Mouse (Mus musculus) G1E (cell line): ENCODE measurements around the gene Ttc3. TPM values are rescaled to one million over a fixed set of nuclear protein-coding genes. Genes with fewer than 3 reads are reported as not detected.

Source experiments
- ATAC-seq: 2 replicates; pipeline ENCODE4 v1.8.0; 2016; ENCODE audit warnings: mild to moderate bottlenecking; ENCODE audit not compliant: insufficient number of reproducible peaks, poor library complexity, low FRiP score, severe bottlenecking; ENCODE audit errors: extremely low read depth
- DNase-seq: peaks from one replicate; pipeline ENCODE4 v3.0.0; 2012; ENCODE audit warnings: low spot score
- H3K27me3 ChIP-seq: 2 replicates; pipeline ENCODE4 v1.6.1; 2012; ENCODE audit warnings: mild to moderate bottlenecking, low read length, inconsistent platforms; ENCODE audit not compliant: insufficient read depth
- H3K36me3 ChIP-seq: replicated peaks from 2 replicates; pipeline ENCODE3; 2012; ENCODE audit warnings: mild to moderate bottlenecking, inconsistent platforms
- H3K4me1 ChIP-seq: 2 replicates; pipeline ENCODE4 v1.6.1; 2012; ENCODE audit warnings: low read depth, low read length, inconsistent platforms, mixed read lengths; ENCODE audit not compliant: insufficient read depth
- H3K4me3 ChIP-seq: 2 replicates; pipeline ENCODE4 v1.5.1; 2012; ENCODE audit warnings: low read depth, mild to moderate bottlenecking, inconsistent platforms, low read length, moderate library complexity, mixed read lengths
- H3K9me3 ChIP-seq: replicated peaks from 2 replicates; pipeline ENCODE4 v1.6.1; 2012; ENCODE audit warnings: inconsistent platforms
- CTCF ChIP-seq: IDR thresholded peaks from 2 replicates; pipeline ENCODE4 v1.5.1; 2012; ENCODE audit warnings: low read depth, low read length, inconsistent platforms, mixed read lengths
- GATA1 ChIP-seq: IDR thresholded peaks from 2 replicates; pipeline ENCODE4 v1.6.1; 2012; ENCODE audit warnings: borderline replicate concordance, low read length, inconsistent platforms, mixed read lengths
- GATA2 ChIP-seq: IDR thresholded peaks from 2 replicates; pipeline ENCODE4 v1.6.1; 2012; ENCODE audit warnings: low read depth, low read length, inconsistent platforms, borderline replicate concordance
- POLR2AphosphoS5 ChIP-seq: IDR thresholded peaks from 2 replicates; pipeline ENCODE4 v1.6.1; 2012; ENCODE audit warnings: low read depth, low read length, inconsistent platforms; ENCODE audit not compliant: insufficient replicate concordance
- TAL1 ChIP-seq: conservative IDR thresholded peaks from 2 replicates; pipeline ENCODE4 v1.6.1; 2012; ENCODE audit warnings: low read depth, low read length, inconsistent platforms, mixed read lengths
- polyA plus RNA-seq: library from polyadenylated mRNA; stranded (reverse); fragments of >175 nt; gene quantifications from 2 replicates; pipeline ENCODE4 v1.2.3, GENCODE M21; 2012
- total RNA-seq, 2 experiments: library from RNA; stranded (forward) in 1 of 2; stranded (reverse) in 1 of 2; fragments of 200-1000 nt in 1 of 2; fragments of >200 nt in 1 of 2; fragmentation: Nextera tagmentation in 1 of 2; gene quantifications; 2 replicates each; pipeline ENCODE4 v1.2.3; 2014 to 2017

Ttc3 gene
- total and polyA plus RNA-seq, 3 experiments = 5.0 to 138 (median 135) TPM

GRCm38 (mm10) chr16:94392299-94392698 is 21.9 kb downstream of the Ttc3 start:
- Histone ChIP-seq H3K4me3 (no peak overlapping the region), H3K27me3 (no peaks in the 10 kb centered on the region), H3K36me3 (peaks cover 36% of the 10 kb centered on the region), H3K4me1 (peaks cover 3% of the 10 kb centered on the region; the same call in 1 of the 2 replicates), H3K9me3 (no peaks in the 10 kb centered on the region)
- DNase-seq (no peak), ATAC-seq (no peak)
- TF ChIP-seq TAL1 = no peak
- TF ChIP-seq GATA2 = no peak
- TF ChIP-seq CTCF = no peak
- TF ChIP-seq GATA1 = no peak
- TF ChIP-seq POLR2AphosphoS5 = no peak

GRCm38 (mm10) chr16:94395051-94395450 is 24.6 kb downstream of the Ttc3 start:
- Histone ChIP-seq H3K4me1 (peaks cover 3% of the 10 kb centered on the region; the same call in 1 of the 2 replicates), H3K27me3 (no peaks in the 10 kb centered on the region), H3K36me3 (peaks cover 38% of the 10 kb centered on the region), H3K4me3 (no peak overlapping the region), H3K9me3 (no peaks in the 10 kb centered on the region)
- ATAC-seq (no peak), DNase-seq (no peak)
- TF ChIP-seq GATA1 (no peak), GATA2 (no peak), CTCF (no peak), POLR2AphosphoS5 (no peak), TAL1 (no peak)

- no peak for TF ChIP-seq GATA2
- no peak overlapping the region for H3K4me3 ChIP-seq
- ATAC-seq (no peak), DNase-seq (no peak)
- H3K9me3 ChIP-seq = no peaks in the 10 kb centered on the region
- H3K36me3 ChIP-seq = peaks cover 38% of the 10 kb centered on the region
- no peaks in the 10 kb centered on the region for H3K27me3 ChIP-seq
- peaks cover 3% of the 10 kb centered on the region; the same call in 1 of the 2 replicates for H3K4me1 ChIP-seq
Measured at GRCm38 (mm10) chr16:94396641-94397040, 26.2 kb downstream of the Ttc3 start.

GRCm38 (mm10) chr16:94399141-94399540 is 28.7 kb downstream of the Ttc3 start:
- Histone ChIP-seq H3K4me1 (peaks cover 3% of the 10 kb centered on the region; the same call in 1 of the 2 replicates), H3K9me3 (no peaks in the 10 kb centered on the region), H3K36me3 (peaks cover 40% of the 10 kb centered on the region), H3K4me3 (no peak overlapping the region), H3K27me3 (no peaks in the 10 kb centered on the region)
- DNase-seq (no peak), ATAC-seq (no peak)
- TF ChIP-seq CTCF (no peak), POLR2AphosphoS5 (no peak)

GRCm38 (mm10) chr16:94401636-94402035 is 31.2 kb downstream of the Ttc3 start:
- DNase-seq (no peak), ATAC-seq (no peak)
- H3K4me1 ChIP-seq = peaks cover 2% of the 10 kb centered on the region; the same call in 1 of the 2 replicates
- H3K9me3 ChIP-seq = no peaks in the 10 kb centered on the region
- H3K27me3 ChIP-seq = no peaks in the 10 kb centered on the region
- peaks cover 34% of the 10 kb centered on the region for H3K36me3 ChIP-seq
- H3K4me3 ChIP-seq = no peak overlapping the region
- no peak for TF ChIP-seq GATA1
- no peak for TF ChIP-seq POLR2AphosphoS5
- TF ChIP-seq TAL1 = no peak
- no peak for TF ChIP-seq CTCF

- no peak for TF ChIP-seq GATA1
- no peak for TF ChIP-seq TAL1
- TF ChIP-seq CTCF = no peak
- no peak for TF ChIP-seq POLR2AphosphoS5
- no peak for TF ChIP-seq GATA2
- Histone ChIP-seq H3K9me3 (no peaks in the 10 kb centered on the region), H3K4me1 (no peaks in the 10 kb centered on the region; the same call in 1 of the 2 replicates), H3K4me3 (no peak overlapping the region), H3K36me3 (peaks cover 36% of the 10 kb centered on the region), H3K27me3 (no peaks in the 10 kb centered on the region)
- no peak for DNase-seq
- no peak for ATAC-seq
Measured at GRCm38 (mm10) chr16:94402185-94402584, 31.8 kb downstream of the Ttc3 start.

- TF ChIP-seq CTCF = no peak
- no peak for TF ChIP-seq POLR2AphosphoS5
- TF ChIP-seq GATA2 = no peak
- no peak for TF ChIP-seq TAL1
- TF ChIP-seq GATA1 = no peak
- H3K36me3 ChIP-seq = peaks cover 54% of the 10 kb centered on the region
- H3K27me3 ChIP-seq = no peaks in the 10 kb centered on the region
- ATAC-seq (no peak), DNase-seq (no peak)
- no peaks in the 10 kb centered on the region for H3K4me1 ChIP-seq
- no peaks in the 10 kb centered on the region for H3K9me3 ChIP-seq
- no peak overlapping the region for H3K4me3 ChIP-seq
Measured at GRCm38 (mm10) chr16:94411287-94411686, 40.9 kb downstream of the Ttc3 start.
